Mouse (Mus musculus) liver, embryonic 14.5 days (tissue): ENCODE data around the gene Lrrfip2. TPM values are rescaled to one million over a fixed set of nuclear protein-coding genes. Genes with fewer than 3 reads are reported as not detected.

Experiments used
- ATAC-seq: fragments of 200-750 bp; cut with Nextera tagmentation; 2 replicates; pipeline ENCODE4 v1.8.0; 2017; ENCODE audit warnings: moderate number of reproducible peaks, mild to moderate bottlenecking, moderate library complexity; ENCODE audit not compliant: insufficient read depth
- DNase-seq, 3 experiments: peaks; one replicate each; pipeline ENCODE4 v3.0.0-alpha.2; 2012 to 2013; ENCODE audit warnings: low read depth in 3 of 3, low spot score in 3 of 3
- H3K27ac ChIP-seq: fragments of 300-500 bp; sonication (generic); 2 replicates; pipeline ENCODE4 v1.5.1; 2014; ENCODE audit warnings: moderate library complexity, mild to moderate bottlenecking, control low read depth, inconsistent platforms
- H3K27me3 ChIP-seq: fragments of 300-500 bp; sonication (generic); 2 replicates; pipeline ENCODE4 v1.6.1; 2014; ENCODE audit warnings: mild to moderate bottlenecking, low read length, moderate library complexity; ENCODE audit not compliant: control insufficient read depth, insufficient read depth
- H3K36me3 ChIP-seq: fragments of 300-500 bp; sonication (generic); replicated peaks from 2 replicates; pipeline ENCODE4 v1.6.1; 2014; ENCODE audit warnings: low read depth; ENCODE audit not compliant: control insufficient read depth, insufficient read depth
- H3K4me1 ChIP-seq, 2 experiments: fragments of 200-500 bp in 1 of 2; fragments of 300-500 bp in 1 of 2; sonication (generic) in 1 of 2; replicated peaks; 2 replicates each; pipeline ENCODE4 v1.6.1; 2012 to 2014; ENCODE audit warnings: antibody characterized with exemption in 1 of 2, inconsistent platforms in 1 of 2, low read length in 1 of 2; ENCODE audit not compliant: control insufficient read depth in 2 of 2, insufficient read depth in 2 of 2
- H3K4me2 ChIP-seq: fragments of 300-500 bp; sonication (generic); 2 replicates; pipeline ENCODE4 v1.6.1; 2014; ENCODE audit warnings: low read depth, mild to moderate bottlenecking, control low read depth, moderate library complexity
- H3K4me3 ChIP-seq, 2 experiments: fragments of 200-500 bp in 1 of 2; fragments of 300-500 bp in 1 of 2; sonication (generic) in 1 of 2; 2 replicates each; pipeline ENCODE4 v1.5.1; 2012 to 2014; ENCODE audit warnings: low read depth in 2 of 2, low read length in 2 of 2, mild to moderate bottlenecking in 2 of 2, control low read depth in 1 of 2, inconsistent platforms in 1 of 2, moderate library complexity in 1 of 2; ENCODE audit not compliant: insufficient read depth in 1 of 2
- H3K9ac ChIP-seq: fragments of 300-500 bp; sonication (generic); replicated peaks from 2 replicates; pipeline ENCODE4 v1.6.1; 2014; ENCODE audit warnings: mild to moderate bottlenecking, control low read depth, moderate library complexity
- H3K9me3 ChIP-seq: fragments of 300-500 bp; sonication (generic); 2 replicates; pipeline ENCODE4 v1.6.1; 2016; ENCODE audit warnings: low read length, mixed read lengths; ENCODE audit not compliant: control insufficient read depth
- CTCF ChIP-seq: IDR thresholded peaks from 2 replicates; pipeline ENCODE4 v1.5.1; 2016; ENCODE audit warnings: antibody characterized with exemption, low read depth, control low read depth
- EP300 ChIP-seq: IDR thresholded peaks from 2 replicates; pipeline ENCODE4 v1.6.1; 2016; ENCODE audit warnings: antibody characterized with exemption, low read depth
- WGBS: fragments of 180-500 bp; shearing (Covaris S2); extraction: QIAGEN DNeasy Blood & Tissue Kit; methylation state at CpG from one replicate; pipeline ENCODE4 v1.1.7; 2014; ENCODE audit not compliant: insufficient replicate concordance; 5-methylcytosine and 5-hydroxymethylcytosine counted together
- polyA plus RNA-seq, 2 experiments: library from polyadenylated mRNA; depleted of rRNA in 1 of 2; stranded (reverse) in 1 of 2; unstranded in 1 of 2; fragments of >200 nt; fragmentation: Nextera tagmentation in 1 of 2; extraction: Ambion mirVana in 1 of 2; gene quantifications; 2 replicates each; pipeline versions ENCODE4 v1.2.1 to v1.2.3; 2012 to 2014

Gene Lrrfip2
- polyA plus RNA-seq, 2 experiments: 13.6 to 15.0 TPM

- no peaks in the 10 kb centered on the region for H3K9me3 ChIP-seq
- peaks cover 9 to 22% of the 10 kb centered on the region in 2 experiments for H3K4me1 ChIP-seq
- H3K4me2 ChIP-seq: no peak overlapping the region
- H3K9ac ChIP-seq: no peak overlapping the region
- WGBS: 12% methylated on average over 5 of the region's 5 CpGs
- no peak overlapping the region for H3K4me3 ChIP-seq
- no peak overlapping the region for H3K27ac ChIP-seq
- H3K27me3 ChIP-seq: no peaks in the 10 kb centered on the region
- ATAC-seq (no peak), DNase-seq (no peak)
- H3K36me3 ChIP-seq: no peaks in the 10 kb centered on the region
- TF ChIP-seq EP300: no peak
- TF ChIP-seq CTCF: no peak
Measured at GRCm38 (mm10) chr9:111122446-111122845, 5.1 kb downstream of the Lrrfip2 start.

- Histone ChIP-seq H3K9me3 (no peaks in the 10 kb centered on the region), H3K27ac (no peak overlapping the region), H3K27me3 (no peaks in the 10 kb centered on the region), H3K4me1 (peaks cover 8 to 24% of the 10 kb centered on the region in 2 experiments), H3K4me2 (no peak overlapping the region), H3K4me3 (no peak overlapping the region), H3K9ac (no peak overlapping the region), H3K36me3 (no peaks in the 10 kb centered on the region)
- no peak for ATAC-seq
- 46% methylated on average over 2 of the region's 2 CpGs for WGBS
- no peak for DNase-seq
- TF ChIP-seq CTCF: no peak
- TF ChIP-seq EP300: no peak
Measured at GRCm38 (mm10) chr9:111123336-111123735, 5.9 kb downstream of the Lrrfip2 start.

GRCm38 (mm10) chr9:111124440-111124839 lies 7.0 kb downstream of the Lrrfip2 start:
- no peak overlapping the region for H3K4me3 ChIP-seq
- H3K9ac ChIP-seq: no peak overlapping the region
- ATAC-seq: no peak
- WGBS: 59% methylated on average over 4 of the region's 4 CpGs
- H3K27ac ChIP-seq: no peak overlapping the region
- peaks cover 4 to 17% of the 10 kb centered on the region in 2 experiments; a peak in 2 of 4 replicates for H3K4me1 ChIP-seq
- no peaks in the 10 kb centered on the region for H3K36me3 ChIP-seq
- no peaks in the 10 kb centered on the region for H3K9me3 ChIP-seq
- H3K27me3 ChIP-seq: no peaks in the 10 kb centered on the region
- TF ChIP-seq CTCF (no peak), EP300 (no peak)
- H3K4me2 ChIP-seq: no peak overlapping the region
- DNase-seq: no peak

- ATAC-seq (peak; percentile 83), DNase-seq (no peak)
- Histone ChIP-seq H3K9me3 (no peaks in the 10 kb centered on the region), H3K36me3 (no peaks in the 10 kb centered on the region), H3K4me1 (peaks cover 4 to 19% of the 10 kb centered on the region in 2 experiments; a peak in 2 of 4 replicates), H3K27me3 (no peaks in the 10 kb centered on the region), H3K27ac (peak overlapping the region; percentile 35), H3K9ac (no peak overlapping the region; the same call in 1 of the 2 replicates), H3K4me2 (peak overlapping the region; percentile 8; the same call in 1 of the 2 replicates), H3K4me3 (no peak overlapping the region)
- TF ChIP-seq EP300 (0 out of 2 replicates have a peak, but pooled peaks have one; percentile 34), CTCF (no peak)
- 40% methylated on average over 4 of the region's 4 CpGs for WGBS
Measured at GRCm38 (mm10) chr9:111126735-111127134, 9.3 kb downstream of the Lrrfip2 start.

GRCm38 (mm10) chr9:111127749-111128148 lies 10.4 kb downstream of the Lrrfip2 start:
- no peak for TF ChIP-seq EP300
- TF ChIP-seq CTCF: no peak
- Histone ChIP-seq H3K4me1 (peaks cover 4 to 17% of the 10 kb centered on the region in 2 experiments; a peak in 2 of 4 replicates), H3K27me3 (no peaks in the 10 kb centered on the region), H3K9me3 (no peaks in the 10 kb centered on the region), H3K4me2 (no peak overlapping the region), H3K4me3 (no peak overlapping the region), H3K9ac (no peak overlapping the region), H3K36me3 (no peaks in the 10 kb centered on the region), H3K27ac (no peak overlapping the region)
- DNase-seq (no peak), ATAC-seq (no peak)
- 71% methylated on average over 4 of the region's 4 CpGs for WGBS
